Mouse (Mus musculus): ENCODE results near the gene Vwc2. TPM values are rescaled to one million over a fixed set of nuclear protein-coding genes. Genes with fewer than 3 reads are reported as not detected.
A peak's percentile ranks its signal among the peaks of the same experiment; 100 is the strongest.

Vwc2 gene
- total RNA-seq, 2 experiments from 2014 or later, result 9.2 to 11.5 TPM

DNA sequence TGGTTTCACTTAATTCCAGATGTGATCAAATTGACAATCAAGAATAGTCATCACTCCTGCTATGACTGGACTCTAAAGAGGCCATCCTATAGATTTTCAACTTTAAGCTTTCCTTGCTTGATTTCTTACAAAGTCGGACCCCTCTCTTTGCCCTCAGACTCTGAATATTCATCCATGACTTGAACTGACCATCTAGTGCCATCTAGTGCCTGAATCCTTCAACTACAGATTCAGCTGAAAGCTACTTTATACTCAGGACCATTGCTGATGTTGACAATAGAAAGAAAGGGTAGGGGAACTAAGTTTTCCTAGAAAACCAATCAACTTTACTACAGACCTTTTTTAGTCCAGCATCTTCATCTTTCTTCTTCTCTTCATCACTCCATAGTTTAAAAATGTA lies 109.1 kb downstream of the Vwc2 start:
- intact Hi-C loops (cut with DNase I), result loop anchor here (2.0 to 5.0 kb wide), 2 partner anchors 1742 to 1906 kb away; no protein-coding TSS in a partner anchor
- DNase-seq (ENCODE audit: low spot score in 2 of 2), result peak in 1 of 2 experiments; percentile 19

DNA sequence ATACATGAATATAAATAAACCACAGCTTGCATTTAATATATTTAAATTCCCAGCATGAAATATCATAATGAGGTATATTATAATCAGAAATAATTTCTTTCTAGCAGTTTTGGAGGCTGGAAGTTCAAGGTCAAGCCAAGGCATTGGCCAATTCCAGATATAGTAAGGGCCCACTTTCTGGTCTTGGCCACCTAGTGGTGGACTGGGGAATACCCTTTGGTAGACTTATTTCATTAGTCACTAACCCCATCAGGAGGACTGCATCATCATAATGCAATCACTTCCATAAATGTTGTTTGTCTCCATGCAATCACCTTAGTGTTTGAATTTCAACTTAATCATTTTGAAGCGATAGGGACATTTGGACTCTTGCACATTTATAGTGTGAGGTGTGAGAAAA lies 125.3 kb downstream of the Vwc2 start:
- intact Hi-C loops (cut with DNase I), result no loop called here
- no peak for DNase-seq (ENCODE audit: low spot score in 2 of 2)

DNA sequence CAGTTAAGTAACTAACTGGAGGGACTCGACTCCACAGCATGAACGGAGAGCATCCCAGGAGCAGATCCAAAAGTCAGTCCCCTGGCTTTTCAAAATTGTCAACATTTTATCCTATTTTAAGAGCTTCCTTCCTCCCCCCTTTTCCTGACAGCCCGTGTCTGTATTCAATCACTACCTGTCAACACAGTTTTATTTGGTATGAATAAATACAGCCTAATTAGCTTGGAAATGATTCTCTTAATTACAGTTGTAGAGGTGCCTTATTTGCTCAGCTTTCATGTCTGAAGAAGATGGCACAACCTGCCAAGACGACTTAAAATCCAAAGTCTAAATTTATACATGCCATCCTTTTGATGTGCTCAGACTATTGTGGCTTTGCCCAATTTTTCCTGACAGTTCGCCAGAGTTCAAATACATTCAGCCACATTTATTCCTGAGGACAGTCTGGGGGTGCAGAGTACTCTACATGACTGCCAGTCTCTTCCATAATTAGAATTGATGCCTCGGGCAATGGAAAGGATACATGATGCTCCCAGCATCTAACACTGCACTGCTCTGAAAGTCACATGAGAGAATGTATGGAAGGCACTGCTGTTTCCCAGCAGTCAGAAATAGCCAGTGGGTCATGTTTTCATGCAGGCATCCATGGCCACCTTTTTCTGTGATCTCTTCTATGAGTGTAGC lies 128.8 kb downstream of the Vwc2 start:
- intact Hi-C loops (cut with DNase I), result no loop called here
- no peak for DNase-seq (ENCODE audit: low spot score in 2 of 2)

DNA sequence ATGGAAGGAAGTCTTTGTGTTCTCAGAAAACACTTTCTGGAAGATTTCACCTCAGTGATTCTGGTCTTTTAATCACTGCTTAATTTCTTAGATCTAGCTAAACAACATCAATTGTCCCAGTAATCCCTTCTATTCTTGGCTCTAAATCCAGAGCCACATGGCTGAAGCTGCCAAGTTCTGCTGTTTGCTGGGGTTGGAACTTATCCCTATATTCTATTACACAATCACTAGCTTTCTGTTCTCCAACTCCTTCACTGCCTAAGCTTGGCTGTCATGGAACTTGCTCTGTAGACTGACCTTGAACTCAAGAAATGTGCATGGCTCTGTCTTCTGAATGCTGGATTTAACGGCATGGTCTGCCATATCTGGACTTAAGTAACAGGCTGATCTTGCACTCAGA lies 143.3 kb downstream of the Vwc2 start:
- intact Hi-C loops (cut with DNase I), result no loop called here

DNA sequence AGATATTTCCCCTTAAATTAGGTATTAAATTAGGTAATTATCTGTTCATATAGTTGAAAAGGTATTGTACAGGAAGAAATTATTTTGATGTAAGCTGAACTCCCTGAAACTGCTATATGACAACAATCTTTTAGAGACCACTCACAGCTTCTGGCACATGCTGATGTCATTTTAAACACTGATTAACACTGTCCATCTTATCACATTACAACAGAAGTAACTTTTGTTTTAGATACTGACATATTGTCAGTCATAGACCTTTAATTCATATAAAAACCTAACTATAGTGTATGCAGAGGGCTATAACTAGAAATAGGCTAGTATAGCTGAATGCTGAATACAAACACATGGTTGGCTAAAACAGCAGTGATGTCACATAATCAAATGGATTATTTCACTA lies 166.1 kb downstream of the Vwc2 start:
- no peak for DNase-seq (ENCODE audit: low spot score in 2 of 2)
- intact Hi-C loops (cut with DNase I), result no loop called here

More for the DNA sequence above, 143.3 kb downstream of the Vwc2 start:
- no peak for DNase-seq (ENCODE audit: low spot score in 2 of 2)

DNA sequence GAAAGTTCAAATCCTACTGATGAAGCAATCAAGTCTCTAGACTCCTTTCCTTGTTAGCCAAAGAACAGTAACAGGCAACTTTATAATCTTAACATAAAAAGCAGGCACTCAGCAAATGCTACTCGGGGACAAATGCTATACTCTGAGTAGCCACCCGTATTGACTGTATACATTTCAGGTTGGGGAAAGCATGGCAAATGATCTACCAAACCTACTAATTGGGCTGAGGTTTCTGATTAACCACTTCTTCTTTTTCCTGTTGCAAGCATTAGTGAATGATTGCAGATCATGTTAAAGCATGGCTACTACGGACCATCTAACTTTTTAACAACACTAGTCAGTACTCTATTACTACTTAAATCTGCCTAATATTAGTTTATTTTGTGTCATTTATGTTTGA lies 169.5 kb downstream of the Vwc2 start:
- no peak for DNase-seq (ENCODE audit: low spot score in 2 of 2)
- intact Hi-C loops (cut with DNase I), result no loop called here
